Mouse (Mus musculus) kidney, embryonic 14.5 days (tissue): ENCODE results near the gene Rasd1. TPM values are rescaled to one million over a fixed set of nuclear protein-coding genes. Genes with fewer than 3 reads are reported as not detected.

Experiments
- ATAC-seq: fragments of 200-750 bp; cut with Nextera tagmentation; 2 replicates; pipeline ENCODE4 v1.8.0; 2017; ENCODE audit warnings: moderate number of reproducible peaks, mild to moderate bottlenecking, moderate TSS enrichment, moderate library complexity; ENCODE audit not compliant: low FRiP score, low TSS enrichment
- H3K27ac ChIP-seq: fragments of 300-500 bp; sonication (generic); 2 replicates; pipeline ENCODE4 v1.5.1; 2014; ENCODE audit warnings: low read depth, mild to moderate bottlenecking, low read length, moderate library complexity, mixed read lengths
- H3K27me3 ChIP-seq: fragments of 300-500 bp; sonication (generic); 2 replicates; pipeline ENCODE4 v1.6.1; 2014; ENCODE audit warnings: mild to moderate bottlenecking, low read length; ENCODE audit not compliant: control insufficient read depth, insufficient read depth
- H3K36me3 ChIP-seq: fragments of 300-500 bp; sonication (generic); 2 replicates; pipeline ENCODE4 v1.6.1; 2014; ENCODE audit warnings: low read length, mixed read lengths; ENCODE audit not compliant: control insufficient read depth, insufficient read depth
- H3K4me1 ChIP-seq: fragments of 300-500 bp; sonication (generic); 2 replicates; pipeline ENCODE4 v1.6.1; 2014; ENCODE audit warnings: low read length, mixed read lengths; ENCODE audit not compliant: control insufficient read depth, insufficient read depth
- H3K4me2 ChIP-seq: fragments of 300-500 bp; sonication (generic); replicated peaks from 2 replicates; pipeline ENCODE4 v1.6.1; 2014; ENCODE audit warnings: low read depth, mild to moderate bottlenecking, low read length
- H3K4me3 ChIP-seq: fragments of 300-500 bp; sonication (generic); 2 replicates; pipeline ENCODE4 v1.5.1; 2014; ENCODE audit warnings: mild to moderate bottlenecking, low read length
- H3K9ac ChIP-seq: fragments of 300-500 bp; sonication (generic); 2 replicates; pipeline ENCODE4 v1.6.1; 2014; ENCODE audit warnings: low read depth, mild to moderate bottlenecking, low read length, moderate library complexity
- H3K9me3 ChIP-seq: fragments of 300-500 bp; sonication (generic); 2 replicates; pipeline ENCODE4 v1.6.1; 2016; ENCODE audit warnings: low read length; ENCODE audit not compliant: control insufficient read depth
- WGBS: fragments of 180-500 bp; shearing (Covaris S2); extraction: QIAGEN DNeasy Blood & Tissue Kit; methylation state at CpG from one replicate; pipeline ENCODE4 v1.1.7; 2014; 5-methylcytosine and 5-hydroxymethylcytosine counted together
- polyA plus RNA-seq: library from polyadenylated mRNA; unstranded; fragments of >200 nt; fragmentation: Nextera tagmentation; extraction: Ambion mirVana; gene quantifications from 2 replicates; pipeline ENCODE4 v1.2.1, GENCODE M21; 2014

The Rasd1 gene
- polyA plus RNA-seq, 1 experiment from 2014 or later = 3.0 TPM

DNA sequence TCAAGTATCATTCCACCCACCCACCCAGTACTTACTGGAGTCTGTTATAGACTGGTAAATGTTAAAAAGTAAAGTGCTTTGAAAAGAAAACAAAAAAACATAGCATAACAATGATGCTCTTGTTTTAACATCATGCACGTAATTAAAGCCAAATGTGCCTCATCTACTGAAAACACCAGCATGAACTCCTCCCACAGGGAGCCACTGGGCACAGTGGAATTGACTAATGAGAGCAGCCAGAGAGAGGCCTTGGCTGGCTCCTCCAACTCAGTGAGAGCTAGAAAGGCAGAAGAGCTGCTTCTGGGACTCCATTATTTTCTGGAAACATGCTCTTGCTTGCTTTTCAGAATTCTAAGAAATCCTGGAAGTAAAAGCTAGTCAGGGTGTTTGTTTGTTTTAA is 24.7 kb upstream of the Rasd1 start:
- ATAC-seq = no peak
- H3K27me3 ChIP-seq = no peaks in the 10 kb centered on the region
- WGBS = 78% methylated on average over 1 of the region's 1 CpGs
- no peak overlapping the region for H3K27ac ChIP-seq
- H3K4me3 ChIP-seq = no peak overlapping the region
- H3K4me1 ChIP-seq = no peaks in the 10 kb centered on the region
- no peak overlapping the region for H3K4me2 ChIP-seq
- H3K9me3 ChIP-seq = no peaks in the 10 kb centered on the region
- no peaks in the 10 kb centered on the region for H3K36me3 ChIP-seq
- no peak overlapping the region for H3K9ac ChIP-seq

DNA sequence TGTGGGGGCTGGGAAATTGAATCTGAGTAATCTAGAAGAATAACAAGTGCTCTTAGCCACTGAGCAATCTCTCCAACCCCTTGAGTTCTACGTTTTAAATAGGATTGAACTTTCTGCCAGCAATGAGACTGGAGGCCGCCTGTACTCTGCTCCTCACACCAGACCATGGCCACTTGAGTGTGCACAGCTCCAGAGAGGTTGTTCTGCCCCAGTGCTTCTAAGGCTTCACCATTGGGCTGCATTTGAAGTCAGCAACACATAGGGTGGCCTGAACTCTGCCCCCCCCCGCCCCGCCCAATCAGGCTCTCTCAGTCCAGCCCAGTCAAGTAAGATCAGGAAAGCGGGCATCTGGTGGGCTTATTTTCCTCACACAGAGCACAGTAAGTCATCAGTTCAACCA is 13.1 kb upstream of the Rasd1 start:
- Histone ChIP-seq H3K4me2 (no peak overlapping the region), H3K27ac (no peak overlapping the region), H3K27me3 (no peaks in the 10 kb centered on the region), H3K4me3 (no peak overlapping the region), H3K9me3 (no peaks in the 10 kb centered on the region), H3K9ac (no peak overlapping the region), H3K4me1 (peaks cover 11% of the 10 kb centered on the region; the same call in 1 of the 2 replicates), H3K36me3 (no peaks in the 10 kb centered on the region)
- no peak; the same call in 1 of the 2 replicates for ATAC-seq
- 75% methylated on average over 5 of the region's 5 CpGs for WGBS

- no peak for ATAC-seq
- WGBS = 48% methylated on average over 10 of the region's 10 CpGs
- H3K4me2 ChIP-seq = no peak overlapping the region
- H3K9ac ChIP-seq = no peak overlapping the region
- H3K9me3 ChIP-seq = no peaks in the 10 kb centered on the region
- H3K27me3 ChIP-seq = no peaks in the 10 kb centered on the region
- no peaks in the 10 kb centered on the region for H3K36me3 ChIP-seq
- H3K4me3 ChIP-seq = no peak overlapping the region
- H3K27ac ChIP-seq = no peak overlapping the region
- H3K4me1 ChIP-seq = peaks cover 11% of the 10 kb centered on the region; the same call in 1 of the 2 replicates
Observed at GRCm38 (mm10) chr11:59975241-59975640, 10.5 kb upstream of the Rasd1 start.

DNA sequence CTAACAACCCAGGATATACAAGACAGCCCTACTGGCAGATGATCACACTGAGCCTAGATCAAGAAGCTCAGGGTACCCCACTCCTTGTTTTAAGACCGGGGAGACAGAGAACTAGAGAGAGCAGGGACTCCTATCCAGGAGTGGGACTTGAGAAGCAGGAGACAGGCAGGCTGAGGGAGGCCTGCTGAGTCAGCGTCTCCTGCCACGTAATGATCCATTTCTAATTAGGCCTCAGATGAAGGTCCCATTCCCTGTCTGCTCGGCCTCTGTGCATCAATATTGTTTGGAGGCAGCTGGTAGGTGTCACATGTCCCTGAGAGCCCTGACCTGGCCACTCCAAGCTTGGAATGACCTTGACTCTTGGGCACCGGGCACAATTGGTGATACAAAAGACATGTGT is 8.6 kb upstream of the Rasd1 start:
- Histone ChIP-seq H3K36me3 (no peaks in the 10 kb centered on the region), H3K27ac (no peak overlapping the region), H3K9me3 (no peaks in the 10 kb centered on the region), H3K4me3 (no peak overlapping the region), H3K4me2 (no peak overlapping the region), H3K27me3 (no peaks in the 10 kb centered on the region), H3K9ac (no peak overlapping the region), H3K4me1 (peaks cover 11% of the 10 kb centered on the region; the same call in 1 of the 2 replicates)
- ATAC-seq = no peak
- WGBS = 63% methylated on average over 5 of the region's 5 CpGs

GRCm38 (mm10) chr11:59971691-59972090 is 6.9 kb upstream of the Rasd1 start:
- Histone ChIP-seq H3K27ac (no peak overlapping the region), H3K27me3 (no peaks in the 10 kb centered on the region), H3K4me1 (peaks cover 9% of the 10 kb centered on the region; the same call in 1 of the 2 replicates), H3K36me3 (no peaks in the 10 kb centered on the region), H3K4me2 (no peak overlapping the region), H3K4me3 (no peak overlapping the region), H3K9ac (0 out of 2 replicates have a peak overlapping the region, but pooled peaks have one; percentile 1), H3K9me3 (no peaks in the 10 kb centered on the region)
- WGBS = 38% methylated on average over 2 of the region's 2 CpGs
- no peak for ATAC-seq

GRCm38 (mm10) chr11:59970780-59971179 is 6.0 kb upstream of the Rasd1 start:
- Histone ChIP-seq H3K36me3 (no peaks in the 10 kb centered on the region), H3K4me3 (no peak overlapping the region), H3K9ac (no peak overlapping the region), H3K9me3 (no peaks in the 10 kb centered on the region), H3K27me3 (no peaks in the 10 kb centered on the region), H3K4me1 (peaks cover 14% of the 10 kb centered on the region), H3K27ac (no peak overlapping the region), H3K4me2 (no peak overlapping the region)
- 72% methylated on average over 5 of the region's 5 CpGs for WGBS
- ATAC-seq = no peak

- H3K36me3 ChIP-seq = no peaks in the 10 kb centered on the region; the same call in 1 of the 2 replicates
- no peak overlapping the region for H3K9ac ChIP-seq
- H3K4me3 ChIP-seq = no peak overlapping the region
- H3K4me2 ChIP-seq = no peak overlapping the region
- H3K27ac ChIP-seq = no peak overlapping the region
- 100% methylated on average over 1 of the region's 1 CpGs for WGBS
- H3K9me3 ChIP-seq = no peaks in the 10 kb centered on the region
- peaks cover 19% of the 10 kb centered on the region for H3K4me1 ChIP-seq
- peaks cover 15% of the 10 kb centered on the region; the same call in 1 of the 2 replicates for H3K27me3 ChIP-seq
- no peak for ATAC-seq
Observed at GRCm38 (mm10) chr11:59967765-59968164, 3.0 kb upstream of the Rasd1 start.

DNA sequence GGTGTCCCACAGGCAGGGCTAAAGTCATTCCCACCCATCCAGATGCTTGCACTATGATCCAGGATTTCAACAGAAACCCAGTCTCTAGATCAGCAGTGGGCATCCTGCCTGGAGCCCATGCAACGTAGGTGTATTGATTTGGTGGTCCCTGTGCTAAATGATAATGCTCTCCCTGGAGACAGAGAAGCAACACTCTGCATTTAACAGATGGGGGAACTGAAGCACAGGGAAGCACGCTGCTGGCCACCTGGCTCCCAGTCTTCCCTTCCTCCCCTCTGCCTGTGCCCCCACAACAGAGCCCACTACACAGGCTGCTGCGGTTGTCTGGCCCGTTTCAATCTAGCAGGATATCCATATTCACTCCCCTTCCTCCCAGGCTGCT is 1.3 kb upstream of the Rasd1 start:
- H3K9ac ChIP-seq = no peak overlapping the region

DNA sequence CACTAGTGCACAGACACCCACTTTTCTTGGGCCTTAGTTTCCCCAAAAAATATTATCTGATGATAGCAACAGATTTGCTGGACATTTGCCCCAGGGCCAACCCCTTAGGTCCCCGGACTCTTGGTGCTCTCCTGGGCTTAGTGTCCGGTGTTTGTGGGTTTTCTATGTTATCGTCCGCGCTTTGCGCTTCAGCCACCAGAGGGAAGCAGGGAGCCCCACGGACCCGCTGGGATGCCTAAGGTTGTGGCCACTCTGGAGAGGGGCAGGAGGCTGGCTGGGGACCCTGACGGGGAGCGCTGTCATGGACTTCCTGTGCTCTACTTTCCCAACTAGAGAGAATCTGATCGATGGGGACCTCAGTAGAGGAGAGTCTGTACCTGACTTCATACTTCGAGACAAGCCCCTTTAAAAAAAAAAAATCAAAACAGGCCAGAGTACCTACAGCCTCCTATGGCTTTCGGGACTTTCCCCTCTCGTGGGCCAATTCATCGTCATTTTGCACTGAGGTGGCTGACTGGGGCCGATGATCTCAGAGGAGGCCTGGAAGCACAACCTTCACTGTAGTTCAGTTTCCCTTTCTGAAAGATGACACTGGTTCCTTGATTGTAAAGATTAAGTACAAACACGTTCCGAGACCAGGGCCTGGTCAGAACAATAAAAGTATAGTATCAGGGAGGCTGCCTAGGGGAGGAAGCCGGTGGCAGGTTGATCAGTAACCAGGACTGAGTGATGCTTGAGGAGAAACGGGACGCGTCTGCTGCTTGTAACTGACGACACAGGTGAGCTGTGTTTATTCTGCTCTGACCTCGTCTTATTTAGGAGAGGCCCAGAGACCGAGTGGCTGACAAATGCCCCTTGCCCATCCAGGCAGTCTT is 720 bp upstream of the Rasd1 start:
- WGBS = 22% methylated on average over 25 of the region's 25 CpGs
- peak; percentile 85 for ATAC-seq
- Histone ChIP-seq H3K27me3 (peaks cover 19% of the 10 kb centered on the region; the same call in 1 of the 2 replicates), H3K36me3 (peaks cover 17% of the 10 kb centered on the region), H3K4me1 (peaks cover 19% of the 10 kb centered on the region), H3K27ac (peak overlapping the region; percentile 69), H3K4me2 (peak overlapping the region; percentile 96), H3K4me3 (peak overlapping the region; percentile 49), H3K9ac (peak overlapping the region; percentile 60), H3K9me3 (no peaks in the 10 kb centered on the region)

More for the DNA sequence above, 1.3 kb upstream of the Rasd1 start:
- Histone ChIP-seq H3K27me3 (peaks cover 19% of the 10 kb centered on the region; the same call in 1 of the 2 replicates), H3K9me3 (no peaks in the 10 kb centered on the region), H3K4me2 (no peak overlapping the region), H3K27ac (no peak overlapping the region; the same call in 1 of the 2 replicates), H3K4me1 (peaks cover 19% of the 10 kb centered on the region), H3K36me3 (peaks cover 11% of the 10 kb centered on the region; the same call in 1 of the 2 replicates), H3K4me3 (no peak overlapping the region)
- ATAC-seq = no peak
- 64% methylated on average over 4 of the region's 4 CpGs for WGBS
